Mouse (Mus musculus): ENCODE results near the gene Olfr1377. TPM values are rescaled to one million over a fixed set of nuclear protein-coding genes. Genes with fewer than 3 reads are reported as not detected.

Gene Olfr1377
- polyA plus RNA-seq (2015; fragmentation: Nextera tagmentation; extraction: Ambion mirVana), result not detected in 2 replicates

DNA sequence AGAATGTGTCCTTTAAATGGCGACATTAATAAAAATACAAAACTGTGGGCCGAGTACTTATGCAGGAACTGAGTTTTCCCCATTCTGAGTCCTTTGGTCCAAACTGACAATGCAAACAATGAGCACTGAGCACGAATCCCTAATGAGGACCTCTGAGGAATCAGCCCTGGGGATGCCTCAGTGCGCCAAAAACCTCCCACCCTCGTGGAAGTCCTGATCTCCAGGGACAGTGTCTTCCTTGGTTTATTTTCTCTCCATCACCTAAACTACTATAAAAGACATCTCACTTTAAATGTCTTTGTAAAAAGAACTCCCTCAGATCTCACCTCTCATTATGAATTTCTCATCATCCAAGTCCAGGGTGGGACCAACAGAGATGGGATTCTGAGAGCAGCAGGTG is at the start of gene Olfr1377:
Olfr1377 (plus strand) TSS at position 301 of the 400 bp plus-strand sequence.
- WGBS, result 72% methylated on average over 5 of the region's 5 CpGs
- no peak within 1 kb of the TSS for H3K27ac ChIP-seq (ENCODE audit: low read length)
- H3K9ac ChIP-seq (replicated peaks; ENCODE audit: low read length), result no peak within 1 kb of the TSS
- H3K4me3 ChIP-seq (ENCODE audit: low read length), result no peak within 1 kb of the TSS
- ATAC-seq (ENCODE audit: low FRiP score, low TSS enrichment), result no peak
- no peaks in the 10 kb centered on the region for H3K27me3 ChIP-seq (ENCODE audit: insufficient read depth, low read length)
- H3K4me1 ChIP-seq (ENCODE audit: insufficient read depth, low read length), result no peaks in the 10 kb centered on the region
- H3K4me2 ChIP-seq (replicated peaks; ENCODE audit: low read depth, low read length), result no peak within 1 kb of the TSS
- no peaks in the 10 kb centered on the region for H3K36me3 ChIP-seq (ENCODE audit: insufficient read depth, low read length)
- no peaks in the 10 kb centered on the region for H3K9me3 ChIP-seq (ENCODE audit: low read length)

DNA sequence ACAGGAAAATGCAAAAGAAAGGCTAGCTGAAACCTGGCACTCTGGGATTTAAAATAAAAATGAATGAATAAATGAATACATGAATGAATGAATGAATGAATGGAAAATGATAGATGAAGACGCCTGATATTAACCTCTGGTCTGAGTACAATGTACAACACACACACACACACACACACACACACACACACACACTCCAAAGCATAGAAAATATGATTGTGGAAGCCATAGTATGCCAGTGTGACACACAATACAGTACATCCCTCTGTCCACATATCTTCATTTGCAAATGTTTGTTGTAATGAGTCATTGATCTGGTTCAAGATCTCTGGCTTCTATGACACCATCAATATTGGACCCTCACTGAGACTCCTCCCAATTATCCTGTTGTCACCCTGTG is 49.7 kb upstream of the Olfr1377 start:
- Histone ChIP-seq H3K36me3 (ENCODE audit: insufficient read depth, low read length) (no peaks in the 10 kb centered on the region), H3K4me3 (ENCODE audit: low read length) (peak overlapping the region; percentile 75; the same call in 1 of the 2 replicates), H3K9ac (replicated peaks; ENCODE audit: low read length) (no peak overlapping the region), H3K27ac (ENCODE audit: low read length) (no peak overlapping the region), H3K4me2 (replicated peaks; ENCODE audit: low read depth, low read length) (peak overlapping the region; percentile 76), H3K9me3 (ENCODE audit: low read length) (no peaks in the 10 kb centered on the region), H3K27me3 (ENCODE audit: insufficient read depth, low read length) (no peaks in the 10 kb centered on the region), H3K4me1 (ENCODE audit: insufficient read depth, low read length) (peaks cover 7% of the 10 kb centered on the region; the same call in 1 of the 2 replicates)
- 0 out of 2 replicates have a peak, but pooled peaks have one; percentile 32 for ATAC-seq (ENCODE audit: low FRiP score, low TSS enrichment)
- 95% methylated on average over 1 of the region's 1 CpGs for WGBS

DNA sequence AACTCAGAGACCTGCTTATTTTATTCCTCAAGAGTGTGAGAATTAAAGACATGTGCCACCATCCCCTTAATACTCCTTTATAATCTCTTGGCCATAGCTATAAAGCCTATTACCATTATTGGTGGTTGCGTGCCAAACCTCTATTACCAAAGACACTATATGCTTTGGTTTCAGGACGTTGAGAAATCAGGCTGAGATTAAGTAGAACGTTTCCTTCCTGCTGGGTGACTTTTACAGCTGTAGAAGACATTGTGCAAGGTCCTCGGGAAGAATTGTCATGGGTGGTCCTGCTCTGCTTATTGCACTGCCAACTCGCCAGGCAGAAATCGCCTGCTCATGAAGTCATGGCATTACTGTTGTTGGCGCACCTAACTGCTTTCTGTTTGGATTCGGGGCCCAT is 43.3 kb upstream of the Olfr1377 start:
- Histone ChIP-seq H3K4me1 (ENCODE audit: insufficient read depth, low read length) (no peaks in the 10 kb centered on the region), H3K9me3 (ENCODE audit: low read length) (no peaks in the 10 kb centered on the region), H3K9ac (replicated peaks; ENCODE audit: low read length) (no peak overlapping the region), H3K36me3 (ENCODE audit: insufficient read depth, low read length) (no peaks in the 10 kb centered on the region), H3K4me3 (ENCODE audit: low read length) (no peak overlapping the region), H3K4me2 (replicated peaks; ENCODE audit: low read depth, low read length) (no peak overlapping the region), H3K27ac (ENCODE audit: low read length) (no peak overlapping the region), H3K27me3 (ENCODE audit: insufficient read depth, low read length) (peaks cover 3% of the 10 kb centered on the region; the same call in 1 of the 2 replicates)
- WGBS, result 72% methylated on average over 8 of the region's 8 CpGs
- ATAC-seq (ENCODE audit: low FRiP score, low TSS enrichment), result no peak

DNA sequence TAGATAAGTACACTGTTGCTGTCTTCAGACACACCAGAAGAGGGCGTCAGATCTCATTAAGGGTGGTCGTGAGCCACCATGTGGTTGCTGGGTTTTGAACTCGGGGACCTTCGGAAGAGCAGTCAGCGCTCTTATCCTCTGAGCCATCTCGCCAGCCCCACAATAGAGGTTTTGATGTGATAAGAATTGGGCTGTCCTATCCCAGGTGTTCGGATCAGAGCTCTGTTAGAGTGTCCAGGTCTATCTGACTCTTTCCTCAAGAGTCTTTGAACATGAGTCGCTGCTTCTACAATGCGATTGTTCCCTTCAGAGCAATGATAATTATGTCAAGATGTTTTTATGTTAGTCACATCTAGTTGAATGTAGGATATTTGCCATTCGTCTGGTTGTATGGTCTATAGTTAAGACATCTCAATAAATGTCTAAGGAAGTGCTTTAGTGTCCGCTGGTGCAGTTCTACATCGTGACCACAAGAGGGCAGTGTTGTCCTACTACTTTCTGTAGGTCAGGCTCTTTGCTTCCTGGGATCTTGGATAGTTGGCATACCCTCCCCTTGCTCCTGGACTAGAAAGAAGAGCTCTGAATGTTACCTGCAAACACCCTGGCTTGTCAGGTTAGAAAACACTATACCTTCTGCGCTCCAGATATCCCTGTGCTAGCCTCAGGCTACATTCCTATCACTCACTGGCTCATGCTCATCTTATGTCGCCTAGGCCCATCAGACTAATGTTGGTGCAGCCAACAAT is 42.0 kb upstream of the Olfr1377 start:
- H3K9me3 ChIP-seq (ENCODE audit: low read length), result no peaks in the 10 kb centered on the region
- no peak overlapping the region for H3K4me2 ChIP-seq (replicated peaks; ENCODE audit: low read depth, low read length)
- no peaks in the 10 kb centered on the region for H3K36me3 ChIP-seq (ENCODE audit: insufficient read depth, low read length)
- H3K9ac ChIP-seq (replicated peaks; ENCODE audit: low read length), result no peak overlapping the region
- 35% methylated on average over 14 of the region's 14 CpGs for WGBS
- H3K27me3 ChIP-seq (ENCODE audit: insufficient read depth, low read length), result peaks cover 3% of the 10 kb centered on the region; the same call in 1 of the 2 replicates
- H3K4me1 ChIP-seq (ENCODE audit: insufficient read depth, low read length), result no peaks in the 10 kb centered on the region
- peak; percentile 57 for ATAC-seq (ENCODE audit: low FRiP score, low TSS enrichment)
- H3K27ac ChIP-seq (ENCODE audit: low read length), result no peak overlapping the region
- no peak overlapping the region for H3K4me3 ChIP-seq (ENCODE audit: low read length)

DNA sequence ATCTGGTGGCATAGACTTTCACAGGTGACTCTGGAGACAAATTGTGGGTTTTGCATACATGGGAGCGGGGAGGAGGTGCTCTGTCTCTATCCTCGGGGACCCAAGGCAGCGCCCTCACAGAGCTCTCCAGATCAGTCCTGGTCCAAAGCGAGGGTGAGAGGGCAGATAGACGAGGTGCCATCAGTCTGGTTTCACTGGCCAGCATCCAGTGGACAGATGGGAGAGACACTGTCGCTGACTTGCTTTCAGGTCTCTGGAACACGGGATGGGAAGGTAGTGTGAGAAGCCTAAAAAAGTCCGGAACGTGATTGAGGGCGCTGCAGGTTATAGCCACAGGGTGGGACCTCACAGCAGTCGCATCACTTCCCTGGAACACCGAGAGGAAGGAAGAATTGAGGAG is 39.4 kb upstream of the Olfr1377 start:
- H3K9ac ChIP-seq (replicated peaks; ENCODE audit: low read length), result no peak overlapping the region
- ATAC-seq (ENCODE audit: low FRiP score, low TSS enrichment), result no peak
- peak overlapping the region; percentile 24 for H3K4me2 ChIP-seq (replicated peaks; ENCODE audit: low read depth, low read length)
- H3K27me3 ChIP-seq (ENCODE audit: insufficient read depth, low read length), result peaks cover 3% of the 10 kb centered on the region; the same call in 1 of the 2 replicates
- no peaks in the 10 kb centered on the region for H3K4me1 ChIP-seq (ENCODE audit: insufficient read depth, low read length)
- H3K27ac ChIP-seq (ENCODE audit: low read length), result no peak overlapping the region
- 47% methylated on average over 12 of the region's 12 CpGs for WGBS
- no peak overlapping the region for H3K4me3 ChIP-seq (ENCODE audit: low read length)
- no peaks in the 10 kb centered on the region for H3K36me3 ChIP-seq (ENCODE audit: insufficient read depth, low read length)
- no peaks in the 10 kb centered on the region for H3K9me3 ChIP-seq (ENCODE audit: low read length)

DNA sequence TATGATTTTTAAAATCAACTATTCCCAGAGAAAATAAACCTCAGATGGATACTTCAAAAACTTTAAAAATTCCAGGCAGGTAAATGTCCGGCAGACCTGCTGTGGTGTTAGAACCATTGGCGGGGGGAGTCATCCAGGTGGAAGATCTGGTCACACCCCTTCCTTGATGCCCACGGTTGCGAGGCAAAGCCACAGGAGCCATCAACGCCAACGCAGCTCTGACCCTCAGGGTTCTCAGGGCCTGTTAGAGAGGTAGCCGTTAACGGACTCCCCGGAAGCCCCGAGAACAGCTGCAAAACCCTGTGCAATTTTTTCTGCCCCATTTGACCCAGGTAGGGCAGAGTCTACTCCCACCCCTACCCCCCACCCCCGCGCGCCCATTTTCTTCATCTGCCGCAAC is 38.3 kb upstream of the Olfr1377 start, which contains the start of gene 4933414I15Rik:
4933414I15Rik (minus strand) TSS at position 260 of the 400 bp plus-strand sequence.
- Histone ChIP-seq H3K36me3 (ENCODE audit: insufficient read depth, low read length) (no peaks in the 10 kb centered on the region), H3K4me1 (ENCODE audit: insufficient read depth, low read length) (no peaks in the 10 kb centered on the region), H3K4me2 (replicated peaks; ENCODE audit: low read depth, low read length) (peak within 1 kb of the TSS; percentile 24), H3K27me3 (ENCODE audit: insufficient read depth, low read length) (peaks cover 3% of the 10 kb centered on the region; the same call in 1 of the 2 replicates), H3K4me3 (ENCODE audit: low read length) (no peak within 1 kb of the TSS), H3K9ac (replicated peaks; ENCODE audit: low read length) (0 out of 2 replicates have a peak within 1 kb of the TSS, but pooled peaks have one; percentile 4), H3K9me3 (ENCODE audit: low read length) (no peaks in the 10 kb centered on the region), H3K27ac (ENCODE audit: low read length) (no peak within 1 kb of the TSS)
- no peak for ATAC-seq (ENCODE audit: low FRiP score, low TSS enrichment)
- 78% methylated on average over 14 of the region's 14 CpGs for WGBS

DNA sequence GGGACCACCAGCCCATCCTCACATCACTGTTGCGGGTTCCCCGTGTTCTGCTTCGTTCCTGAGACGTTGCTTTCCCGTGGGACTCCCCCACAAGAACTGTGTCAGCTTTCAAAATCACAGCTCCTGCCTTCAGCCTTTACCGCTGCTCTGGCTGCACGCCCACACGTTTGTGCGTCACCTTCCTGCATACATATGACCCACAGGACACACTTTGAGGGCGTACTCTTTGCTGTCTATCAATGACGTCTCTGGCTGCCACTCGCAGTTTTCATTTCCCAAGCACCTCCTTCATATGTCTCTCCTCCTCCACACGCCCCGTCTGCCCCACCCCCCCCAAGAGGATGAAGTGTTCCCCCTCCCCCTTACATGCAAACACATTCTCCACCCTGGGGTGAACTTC is 29.5 kb upstream of the Olfr1377 start:
- no peaks in the 10 kb centered on the region for H3K9me3 ChIP-seq (ENCODE audit: low read length)
- no peak overlapping the region for H3K4me3 ChIP-seq (ENCODE audit: low read length)
- peaks cover 6% of the 10 kb centered on the region; the same call in 1 of the 2 replicates for H3K4me1 ChIP-seq (ENCODE audit: insufficient read depth, low read length)
- H3K27ac ChIP-seq (ENCODE audit: low read length), result no peak overlapping the region
- H3K9ac ChIP-seq (replicated peaks; ENCODE audit: low read length), result no peak overlapping the region
- no peak for ATAC-seq (ENCODE audit: low FRiP score, low TSS enrichment)
- H3K27me3 ChIP-seq (ENCODE audit: insufficient read depth, low read length), result no peaks in the 10 kb centered on the region; the same call in 1 of the 2 replicates
- no peaks in the 10 kb centered on the region for H3K36me3 ChIP-seq (ENCODE audit: insufficient read depth, low read length)
- WGBS, result 25% methylated on average over 14 of the region's 14 CpGs
- H3K4me2 ChIP-seq (replicated peaks; ENCODE audit: low read depth, low read length), result peak overlapping the region; percentile 38

DNA sequence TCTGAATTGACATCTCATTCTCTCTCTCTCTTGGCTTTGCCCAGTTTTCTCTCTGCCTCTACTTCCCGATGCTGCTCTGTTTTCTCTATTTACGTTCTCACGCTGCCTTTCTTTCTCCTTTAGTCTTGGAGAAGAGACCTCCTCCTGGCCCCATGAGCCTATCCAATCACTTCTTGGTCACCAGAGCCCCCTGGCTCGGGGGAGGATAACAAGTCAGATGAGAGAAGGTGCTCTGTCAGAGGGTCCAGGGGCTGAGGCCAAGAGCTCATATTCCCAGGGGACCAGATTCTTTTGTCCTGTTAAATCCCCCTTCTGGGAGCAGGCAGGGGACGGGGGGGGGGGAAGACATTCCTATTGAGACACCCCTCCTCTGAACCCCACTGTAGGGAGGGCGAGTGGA is 28.1 kb upstream of the Olfr1377 start, which contains the start of gene Prop1:
Prop1 (minus strand) TSS at position 101 of the 400 bp plus-strand sequence.
- peak within 1 kb of the TSS; percentile 38; the same call in 1 of the 2 replicates for H3K4me2 ChIP-seq (replicated peaks; ENCODE audit: low read depth, low read length)
- H3K27me3 ChIP-seq (ENCODE audit: insufficient read depth, low read length), result no peaks in the 10 kb centered on the region; the same call in 1 of the 2 replicates
- 60% methylated on average over 6 of the region's 6 CpGs for WGBS

DNA sequence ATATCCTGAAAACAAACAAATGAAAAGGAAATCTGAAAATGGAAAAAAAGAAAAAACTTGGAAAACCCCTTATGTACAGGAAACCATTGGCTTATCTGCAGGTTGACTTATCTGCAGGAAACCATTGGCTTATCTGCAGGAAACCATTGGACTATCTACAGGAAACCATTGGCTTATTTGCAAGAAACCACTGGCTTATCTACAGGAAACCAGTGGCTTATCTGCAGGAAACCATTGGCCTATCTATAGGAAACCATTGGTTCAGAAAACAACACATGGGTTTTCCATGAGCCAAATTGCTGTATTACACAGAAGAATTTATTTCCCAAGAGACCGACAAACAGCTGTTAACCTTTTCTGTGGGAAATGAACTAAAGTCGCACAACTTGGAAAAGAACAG is 16.9 kb upstream of the Olfr1377 start:
- no peak for ATAC-seq (ENCODE audit: low FRiP score, low TSS enrichment)
- WGBS, result 76% methylated on average over 2 of the region's 2 CpGs

More for the DNA sequence above, 28.1 kb upstream of the Olfr1377 start, which contains the start of gene Prop1:
- ATAC-seq (ENCODE audit: low FRiP score, low TSS enrichment), result no peak
- H3K9ac ChIP-seq (replicated peaks; ENCODE audit: low read length), result no peak within 1 kb of the TSS
- peaks cover 6% of the 10 kb centered on the region; the same call in 1 of the 2 replicates for H3K4me1 ChIP-seq (ENCODE audit: insufficient read depth, low read length)
- no peaks in the 10 kb centered on the region for H3K9me3 ChIP-seq (ENCODE audit: low read length)
- H3K36me3 ChIP-seq (ENCODE audit: insufficient read depth, low read length), result no peaks in the 10 kb centered on the region
- no peak within 1 kb of the TSS for H3K4me3 ChIP-seq (ENCODE audit: low read length)
- H3K27ac ChIP-seq (ENCODE audit: low read length), result no peak within 1 kb of the TSS

DNA sequence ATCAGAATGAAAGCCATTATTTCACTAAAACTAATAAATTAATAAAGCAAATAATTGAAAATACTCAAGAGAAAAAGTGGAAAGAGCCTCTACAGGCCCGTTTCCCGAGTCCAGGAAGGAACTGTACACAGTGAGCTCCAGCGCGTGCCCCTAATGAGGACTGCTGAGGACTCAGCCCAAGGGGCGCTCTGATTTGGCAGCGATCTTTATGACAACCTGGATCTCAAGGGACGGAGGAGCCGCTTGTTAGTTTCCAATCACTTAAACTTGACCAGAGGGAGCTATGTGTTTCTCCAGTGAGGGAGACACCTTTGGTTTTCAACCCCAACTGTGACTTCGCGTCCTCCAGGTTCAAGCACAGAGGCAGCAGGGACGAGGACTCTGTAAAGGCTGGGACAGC is 15.5 kb upstream of the Olfr1377 start, which contains the start of gene Olfr1378:
Olfr1378 (plus strand) TSS at position 301 of the 400 bp plus-strand sequence.
- H3K27ac ChIP-seq (ENCODE audit: low read length), result no peak within 1 kb of the TSS
- ATAC-seq (ENCODE audit: low FRiP score, low TSS enrichment), result no peak
- H3K9me3 ChIP-seq (ENCODE audit: low read length), result no peaks in the 10 kb centered on the region
- no peak within 1 kb of the TSS for H3K4me3 ChIP-seq (ENCODE audit: low read length)
- no peaks in the 10 kb centered on the region for H3K27me3 ChIP-seq (ENCODE audit: insufficient read depth, low read length)
- 90% methylated on average over 11 of the region's 11 CpGs for WGBS
- no peak within 1 kb of the TSS for H3K9ac ChIP-seq (replicated peaks; ENCODE audit: low read length)
- H3K4me2 ChIP-seq (replicated peaks; ENCODE audit: low read depth, low read length), result no peak within 1 kb of the TSS
- H3K36me3 ChIP-seq (ENCODE audit: insufficient read depth, low read length), result no peaks in the 10 kb centered on the region
- H3K4me1 ChIP-seq (ENCODE audit: insufficient read depth, low read length), result no peaks in the 10 kb centered on the region

More for the DNA sequence above, 16.9 kb upstream of the Olfr1377 start:
- Histone ChIP-seq H3K27me3 (ENCODE audit: insufficient read depth, low read length) (no peaks in the 10 kb centered on the region), H3K4me1 (ENCODE audit: insufficient read depth, low read length) (no peaks in the 10 kb centered on the region), H3K27ac (ENCODE audit: low read length) (no peak overlapping the region), H3K4me2 (replicated peaks; ENCODE audit: low read depth, low read length) (no peak overlapping the region), H3K4me3 (ENCODE audit: low read length) (no peak overlapping the region), H3K36me3 (ENCODE audit: insufficient read depth, low read length) (no peaks in the 10 kb centered on the region), H3K9ac (replicated peaks; ENCODE audit: low read length) (no peak overlapping the region), H3K9me3 (ENCODE audit: low read length) (no peaks in the 10 kb centered on the region)

Data from kidney, embryonic 16.5 days (tissue).